Mouse (Mus musculus) embryo, embryonic 10.5 days (tissue): Measurements from ENCODE around the gene Llcfc1.

ENCODE experiments used
- DNase-seq: peaks from one replicate; pipeline ENCODE4 v3.0.0-alpha.2; 2015; ENCODE audit warnings: low spot score

Llcfc1 gene

DNA sequence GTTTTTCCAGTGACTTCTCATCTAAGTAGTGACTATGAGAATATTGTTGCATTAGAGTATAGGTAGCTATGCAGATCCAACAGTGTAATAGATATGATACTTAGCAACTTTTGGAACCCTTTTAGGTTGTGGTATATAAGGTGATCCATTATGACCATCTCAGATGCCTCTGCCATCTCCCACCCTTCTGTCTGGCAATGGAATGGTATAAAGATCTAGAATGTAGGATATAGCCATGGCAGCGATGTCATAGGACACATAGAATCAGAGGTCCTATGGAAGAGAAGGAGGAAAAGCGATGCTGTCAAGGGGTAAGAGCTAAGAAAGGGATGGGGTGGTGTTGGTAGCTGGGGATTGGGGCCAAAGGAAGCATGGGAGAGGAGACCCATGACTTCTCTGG lies at the start of gene Llcfc1:
Gene Llcfc1 (plus strand): TSS at position 301 of the 400 bp plus-strand sequence.
- DNase-seq = no peak

DNA sequence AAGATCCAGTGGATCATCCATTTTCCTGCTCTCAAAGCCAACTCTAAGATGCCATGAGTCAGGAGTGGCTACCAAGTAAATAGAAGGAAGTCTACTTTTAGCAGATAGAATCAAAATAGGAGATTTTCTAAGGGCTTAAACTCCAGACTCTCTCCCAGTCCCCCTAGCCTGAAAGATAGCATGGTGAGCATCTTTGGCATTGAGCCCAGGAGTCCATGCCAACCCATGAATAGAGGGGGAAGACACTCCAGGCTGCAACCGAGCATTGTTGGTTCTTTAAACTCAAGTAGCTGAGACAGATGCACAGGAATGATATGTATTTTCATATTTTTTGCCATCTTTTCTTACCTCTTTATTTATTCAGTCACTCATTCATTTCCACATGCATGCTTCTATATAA lies 49.0 kb upstream of the Llcfc1 start:
- DNase-seq = no peak

DNA sequence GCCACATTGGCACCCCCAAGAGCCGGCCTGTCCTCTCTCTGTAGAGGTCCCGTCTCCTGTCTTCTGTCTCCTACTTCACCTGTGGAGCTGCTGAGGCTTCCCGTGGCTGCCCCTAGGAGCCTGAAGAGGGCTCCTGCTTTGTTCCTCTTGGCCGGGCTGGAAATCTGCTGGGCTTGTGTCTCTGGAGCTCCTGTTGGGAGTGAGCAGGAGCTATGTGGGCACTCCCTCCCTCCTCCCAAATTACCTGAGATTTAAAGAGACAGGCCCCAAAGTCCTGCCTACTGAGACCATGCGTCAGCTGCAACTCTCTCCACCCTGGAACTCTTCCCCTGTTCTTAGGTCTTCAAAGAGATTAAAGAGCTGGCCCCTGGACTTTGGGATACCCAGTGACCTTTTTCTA lies 48.1 kb upstream of the Llcfc1 start, which contains the start of gene Trpv6:
Gene Trpv6 (minus strand): TSS at position 228 of the 400 bp plus-strand sequence.
- DNase-seq = no peak

DNA sequence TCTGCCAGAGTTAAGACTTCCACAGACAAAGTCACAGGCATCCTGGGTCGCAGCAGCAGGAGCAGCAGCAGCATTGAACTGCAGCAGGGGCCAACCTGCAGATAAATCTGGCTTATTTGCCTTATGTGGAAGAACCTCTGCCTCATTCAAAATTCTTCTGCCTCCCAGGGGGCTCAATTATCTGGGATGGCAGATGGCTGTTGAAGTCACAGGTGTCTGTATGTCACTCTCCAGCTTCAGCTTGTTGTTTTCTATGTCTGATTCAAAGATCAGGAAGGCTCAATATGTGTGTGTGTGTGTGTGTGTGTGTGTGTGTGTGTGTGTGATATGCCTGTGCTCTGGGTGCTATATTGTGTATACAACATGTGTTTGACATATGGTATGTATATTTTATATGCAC lies 46.8 kb upstream of the Llcfc1 start:
- no peak for DNase-seq

DNA sequence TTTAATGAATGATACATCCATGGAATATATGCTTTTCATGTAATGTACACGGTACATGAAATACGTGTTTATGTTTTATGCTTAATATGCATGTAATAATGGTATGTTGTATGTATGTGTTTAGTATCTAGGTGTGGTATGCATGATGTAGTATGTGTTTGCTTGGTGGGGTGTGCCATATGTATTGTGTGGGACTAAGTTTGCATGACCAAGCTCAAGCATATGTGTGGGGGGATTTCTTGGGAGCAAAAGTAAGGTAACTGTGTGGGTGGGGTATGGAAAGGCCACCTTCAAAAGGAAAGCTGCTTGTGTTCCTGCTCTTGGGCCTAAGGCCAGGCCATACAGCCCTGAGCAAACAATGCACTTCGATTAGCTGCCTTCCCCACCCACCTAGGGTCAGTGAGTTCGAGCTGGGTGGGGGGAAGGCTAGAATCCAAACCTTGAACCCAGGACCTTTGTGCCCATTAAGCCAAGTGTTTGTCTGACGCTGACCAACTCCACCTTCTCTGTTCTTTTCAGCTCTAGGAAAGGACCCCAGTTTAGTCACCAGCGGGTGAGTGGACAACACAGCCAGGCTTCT lies 46.2 kb upstream of the Llcfc1 start:
- DNase-seq = no peak

DNA sequence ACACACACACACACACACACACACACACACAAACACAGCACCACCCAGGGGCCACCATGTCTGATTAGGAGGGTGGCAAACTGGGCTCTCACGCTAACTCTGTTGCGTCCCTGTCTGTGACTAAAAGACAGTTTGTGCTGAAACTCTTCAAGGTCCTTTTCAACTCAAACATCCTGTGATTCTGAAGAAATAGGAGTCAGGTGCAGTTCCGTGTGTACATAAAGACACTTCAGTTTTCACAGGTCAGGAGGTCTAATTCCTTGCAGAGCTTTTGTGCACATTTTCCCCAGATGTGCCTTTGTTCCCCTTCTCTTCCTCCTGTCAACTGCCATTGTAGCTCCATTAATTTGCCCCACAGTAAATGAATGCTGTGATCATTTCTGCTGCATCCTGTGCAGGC lies 43.8 kb upstream of the Llcfc1 start:
- peak; percentile 18 for DNase-seq

DNA sequence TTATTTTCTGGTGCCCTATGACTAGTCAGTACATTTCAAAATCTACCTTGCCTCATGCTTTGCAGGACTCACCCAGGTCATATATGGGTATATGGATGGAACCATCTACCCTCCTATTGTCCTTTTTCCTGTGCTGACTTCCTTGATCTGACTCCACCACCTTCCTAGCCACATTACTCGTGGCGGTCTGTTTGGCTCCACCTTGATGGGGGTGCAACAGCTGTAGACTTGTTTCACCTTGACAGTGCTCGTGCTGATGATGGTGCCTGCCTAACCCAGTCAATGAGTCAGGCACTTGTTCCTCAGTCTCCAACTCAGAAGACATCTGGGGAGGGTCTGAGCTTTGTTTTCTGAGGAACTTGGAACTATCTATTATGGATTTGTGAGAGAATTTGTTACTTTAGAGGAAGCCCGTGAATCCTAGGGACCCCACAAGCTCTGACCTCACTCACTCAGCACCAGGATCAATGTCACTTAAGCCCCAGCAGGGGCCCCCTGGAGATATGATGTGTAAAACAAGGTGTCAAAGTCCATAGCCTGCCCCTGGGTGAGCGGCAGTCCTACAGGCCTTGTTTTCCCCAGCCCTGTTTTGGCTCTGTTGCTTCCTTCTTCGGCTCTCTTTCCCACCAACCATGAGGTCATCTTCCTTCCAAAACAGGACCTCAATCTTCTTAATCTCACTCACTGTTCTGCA lies 42.9 kb upstream of the Llcfc1 start:
- DNase-seq = no peak

DNA sequence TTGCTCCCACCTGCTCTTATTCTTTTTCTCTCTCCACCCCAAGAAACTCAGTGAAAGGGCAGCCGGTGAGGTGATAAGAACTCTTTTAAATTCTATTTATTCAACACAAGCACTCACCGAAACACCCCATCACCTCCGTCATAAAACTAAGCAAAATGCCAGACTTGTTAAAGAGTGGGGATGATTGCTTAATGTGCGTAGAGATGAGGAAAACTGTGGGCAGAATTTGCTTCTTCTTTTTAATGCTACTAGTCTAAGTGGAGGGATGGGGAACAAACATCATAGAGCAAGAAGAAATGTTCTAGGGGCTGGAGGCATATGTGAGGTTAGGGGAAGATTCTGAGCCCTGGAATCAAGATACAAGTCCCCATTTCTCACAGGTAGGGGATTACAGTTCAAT lies 41.5 kb upstream of the Llcfc1 start:
- DNase-seq = no peak

DNA sequence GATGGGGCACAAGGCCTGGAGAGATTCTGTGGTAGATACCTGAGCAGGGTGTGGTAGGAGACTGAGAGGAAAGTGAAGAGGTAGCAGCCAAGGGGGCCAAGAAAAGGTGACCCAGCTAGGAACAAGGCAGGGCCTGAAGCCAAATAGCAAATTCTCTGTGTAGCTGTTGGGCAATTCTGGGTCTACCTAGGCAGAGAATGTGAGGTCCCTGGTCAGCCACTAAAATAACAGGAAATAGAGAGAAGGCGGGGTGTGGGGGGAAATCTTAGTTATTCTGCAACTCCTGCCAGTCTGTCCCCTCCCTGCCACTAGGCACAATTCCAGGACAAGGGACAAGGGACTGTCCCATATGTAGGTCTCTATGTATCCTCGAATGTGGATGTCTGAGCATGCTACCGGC lies 41.0 kb upstream of the Llcfc1 start:
- DNase-seq = no peak

DNA sequence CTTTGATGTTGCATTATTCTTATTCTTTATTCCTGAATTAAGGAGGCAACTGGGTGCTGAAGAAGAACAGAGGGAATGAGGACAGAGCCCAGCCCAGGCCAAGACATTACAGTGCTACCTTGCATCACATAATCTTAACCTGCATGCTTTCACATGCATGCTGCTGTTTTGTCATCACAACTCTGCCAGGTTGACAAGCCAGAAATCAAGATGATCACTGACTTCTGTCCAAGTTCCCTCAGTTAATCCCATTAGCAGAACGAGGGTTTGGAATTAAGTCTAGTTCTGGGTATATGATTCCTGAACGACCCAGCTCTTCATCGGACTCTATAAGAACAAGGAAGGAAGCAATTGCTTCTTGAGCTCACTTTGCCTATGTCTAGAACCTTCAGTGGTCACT lies 38.0 kb upstream of the Llcfc1 start:
- no peak for DNase-seq

DNA sequence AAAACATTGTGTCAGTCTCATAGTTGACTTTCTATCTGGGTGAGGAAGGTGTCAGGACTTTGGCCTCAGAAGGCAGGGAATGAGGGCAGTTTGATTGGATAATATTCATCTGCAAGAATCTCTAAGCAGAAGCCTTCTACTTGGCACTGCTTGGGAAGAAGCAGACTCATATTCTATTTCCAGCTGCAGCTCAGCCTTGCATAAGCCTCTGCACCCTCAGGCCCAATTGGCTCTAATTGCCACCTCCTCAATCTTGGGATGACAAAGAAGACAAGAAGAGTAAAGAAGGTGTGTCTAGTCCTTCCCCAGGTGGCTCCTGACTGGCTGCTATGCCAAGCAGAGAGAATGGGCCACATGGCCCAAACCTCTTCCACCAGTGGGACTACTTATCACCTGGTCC lies 37.6 kb upstream of the Llcfc1 start:
- DNase-seq = no peak

DNA sequence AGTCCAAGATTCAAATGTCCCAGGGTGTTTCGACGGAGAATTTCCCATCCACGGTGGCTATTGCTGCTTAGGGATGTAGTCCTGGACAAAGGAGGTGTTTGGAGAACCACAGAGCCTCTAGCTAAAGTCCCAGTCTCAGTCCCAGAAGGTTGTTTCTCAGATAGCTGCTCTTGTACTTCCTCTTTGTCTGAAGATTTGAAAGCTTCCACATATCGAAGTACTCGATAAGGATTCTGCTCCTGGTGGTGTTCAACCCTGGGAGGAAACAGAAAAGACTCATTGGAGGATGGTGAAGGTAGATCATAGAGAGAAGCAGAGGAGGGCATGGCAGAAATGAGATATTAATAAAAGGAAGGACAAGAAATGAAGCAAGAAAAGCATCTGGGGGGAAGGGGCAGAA lies 31.1 kb upstream of the Llcfc1 start:
- no peak for DNase-seq

DNA sequence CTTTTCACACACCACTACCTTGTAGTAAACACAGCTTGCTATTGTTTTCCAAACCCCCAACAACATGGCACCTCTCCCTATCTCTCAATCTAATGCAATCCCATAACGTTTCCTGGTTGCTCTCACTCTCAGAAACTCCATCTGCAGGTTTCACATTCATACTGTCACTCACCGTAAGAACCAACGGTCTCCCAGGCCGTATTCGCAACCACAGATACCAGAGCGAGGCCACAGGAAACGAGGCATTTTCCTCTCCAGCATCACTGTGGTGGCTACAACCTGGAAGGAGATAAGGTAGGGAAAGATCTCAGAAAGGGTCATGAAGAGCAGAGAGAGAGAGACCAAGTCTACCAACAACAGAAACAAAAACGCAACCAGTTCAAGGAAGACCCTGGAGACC lies 29.6 kb upstream of the Llcfc1 start:
- DNase-seq = no peak

DNA sequence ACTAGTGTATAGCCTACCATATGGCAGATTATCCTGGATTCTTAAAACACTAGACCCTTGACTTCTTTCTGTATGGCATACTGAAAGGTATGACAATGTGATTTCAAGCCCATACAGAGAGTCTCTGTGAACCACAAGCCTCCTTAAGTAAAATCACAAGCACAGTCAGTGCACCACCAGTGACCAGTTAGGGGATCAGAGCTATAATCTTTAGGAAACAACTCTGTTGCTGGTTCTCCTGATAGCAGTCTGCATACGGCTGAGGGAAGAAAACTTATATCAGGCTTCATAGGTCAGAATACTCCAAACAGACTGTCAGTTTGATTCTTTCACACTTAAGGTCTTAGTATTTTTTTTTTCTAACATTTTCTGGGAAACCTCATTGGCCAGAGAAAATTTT lies 25.7 kb upstream of the Llcfc1 start:
- DNase-seq = no peak

DNA sequence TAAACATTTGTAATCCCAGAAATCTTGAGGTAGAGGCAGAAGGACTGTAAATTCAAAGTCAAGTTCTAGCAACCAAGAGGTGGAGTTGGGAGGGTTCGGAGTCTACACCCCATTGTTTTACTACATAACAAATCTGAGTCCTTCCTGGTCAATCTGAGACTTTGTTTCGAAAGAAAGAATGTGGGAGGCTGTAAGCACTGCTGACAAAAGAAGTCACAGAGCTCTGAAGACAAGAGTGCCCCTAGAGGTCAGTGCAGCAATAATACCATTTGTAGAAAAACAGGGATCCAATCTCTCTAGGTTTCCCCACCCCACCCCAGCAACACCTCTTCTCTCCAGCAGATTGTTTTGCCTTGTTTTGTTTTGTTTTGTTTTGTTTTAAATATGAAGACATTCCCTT lies 21.9 kb upstream of the Llcfc1 start:
- peak; percentile 37 for DNase-seq

DNA sequence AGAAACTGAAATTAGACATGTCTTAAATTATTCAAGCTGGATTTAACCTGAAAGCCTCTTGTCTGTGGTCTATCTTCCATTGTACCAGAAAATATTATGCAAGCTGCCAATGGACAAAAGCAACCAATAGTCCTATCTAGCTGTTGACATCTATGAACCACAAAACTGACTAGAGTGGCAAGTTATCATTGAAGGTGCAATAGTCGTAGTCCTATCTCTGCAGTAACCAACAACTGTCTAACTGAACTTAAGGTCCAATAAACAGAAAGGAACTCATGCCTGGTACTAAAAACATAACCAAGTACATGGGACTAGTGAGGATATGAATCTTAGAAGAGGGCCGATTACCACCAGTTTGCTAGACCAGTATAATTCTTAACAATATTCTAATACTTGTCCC lies 7.7 kb upstream of the Llcfc1 start:
- no peak for DNase-seq

DNA sequence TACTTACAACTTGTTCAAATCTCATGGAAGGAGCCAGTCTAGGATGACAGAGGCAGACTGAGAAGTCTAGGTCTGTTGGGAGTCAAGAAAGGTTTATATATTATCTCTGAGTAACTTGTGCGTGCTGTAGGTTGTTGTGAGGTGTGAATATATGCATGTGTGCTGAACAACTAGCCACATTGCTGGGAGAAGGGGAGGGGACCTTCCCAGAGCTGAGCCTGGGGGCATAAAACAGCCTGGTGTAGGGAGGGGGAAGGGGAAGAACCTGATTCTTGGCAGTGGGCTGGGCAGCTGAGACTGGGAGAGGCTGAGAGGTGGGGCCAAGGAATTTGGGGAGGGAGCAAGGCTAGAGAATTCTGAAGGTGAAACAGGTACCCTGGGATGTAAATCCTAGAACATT lies 3.6 kb upstream of the Llcfc1 start, which contains the start of gene Trpv5:
Gene Trpv5 (minus strand): TSS at position 101 of the 400 bp plus-strand sequence.
- DNase-seq = no peak

DNA sequence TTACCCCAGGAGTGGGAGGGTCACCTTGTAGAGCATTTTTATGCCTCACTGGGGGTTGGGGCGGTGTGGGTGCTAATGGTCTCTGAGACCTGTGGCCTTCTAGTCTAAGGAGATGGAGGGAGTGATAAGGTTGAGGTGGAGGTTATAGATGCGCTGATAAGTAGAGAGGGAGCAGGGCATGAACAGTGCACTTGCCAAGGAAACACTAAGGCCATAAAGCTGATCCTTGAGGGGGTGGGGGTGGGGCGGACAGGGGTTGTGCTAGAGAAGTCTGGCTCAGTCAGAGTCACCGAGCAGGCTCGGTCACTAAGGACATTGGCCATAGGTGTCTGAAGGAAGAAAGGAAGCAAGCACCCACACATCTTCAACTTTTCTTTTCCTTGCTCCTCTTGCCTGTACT lies 2.6 kb upstream of the Llcfc1 start:
- no peak for DNase-seq

DNA sequence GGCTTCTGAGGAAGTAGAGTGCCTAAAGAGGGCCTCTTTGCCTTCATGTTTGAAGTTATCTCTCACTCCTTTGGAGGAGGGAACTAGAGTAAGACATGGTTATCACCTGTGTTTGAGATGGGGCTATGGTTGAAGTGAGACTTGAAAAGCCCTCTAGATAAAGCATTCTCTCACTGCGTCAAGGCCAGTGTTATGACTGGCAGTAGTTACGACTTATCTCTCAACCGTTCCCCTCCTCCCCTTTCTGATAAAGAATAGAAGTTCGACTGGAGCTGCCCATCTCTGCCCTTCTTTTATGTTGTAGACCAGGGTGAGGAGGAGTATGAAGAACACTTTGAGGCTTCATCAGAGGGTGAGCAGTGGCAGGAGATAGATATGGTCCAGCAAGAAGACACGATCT lies 680 bp downstream of the Llcfc1 start:
- no peak for DNase-seq

DNA sequence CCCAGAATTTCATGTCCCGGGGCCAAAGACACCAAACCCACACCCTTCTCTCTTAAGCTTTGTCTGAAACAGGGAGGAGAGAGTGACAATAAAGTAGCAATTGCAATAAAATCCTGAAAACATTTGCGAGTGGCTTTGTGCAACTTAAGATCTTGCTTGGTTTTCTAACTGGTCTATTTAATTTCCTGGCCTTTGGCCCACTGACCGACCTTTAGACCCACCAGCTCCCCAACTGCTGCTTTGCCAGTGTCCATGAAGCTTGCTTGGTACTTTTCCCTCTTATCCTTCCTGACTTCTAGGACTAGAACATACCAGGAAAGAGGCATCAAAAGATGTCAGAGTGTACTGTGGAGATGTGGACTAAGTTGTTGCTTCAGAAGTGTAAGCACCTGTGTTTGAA lies 1.4 kb downstream of the Llcfc1 start:
- no peak for DNase-seq

DNA sequence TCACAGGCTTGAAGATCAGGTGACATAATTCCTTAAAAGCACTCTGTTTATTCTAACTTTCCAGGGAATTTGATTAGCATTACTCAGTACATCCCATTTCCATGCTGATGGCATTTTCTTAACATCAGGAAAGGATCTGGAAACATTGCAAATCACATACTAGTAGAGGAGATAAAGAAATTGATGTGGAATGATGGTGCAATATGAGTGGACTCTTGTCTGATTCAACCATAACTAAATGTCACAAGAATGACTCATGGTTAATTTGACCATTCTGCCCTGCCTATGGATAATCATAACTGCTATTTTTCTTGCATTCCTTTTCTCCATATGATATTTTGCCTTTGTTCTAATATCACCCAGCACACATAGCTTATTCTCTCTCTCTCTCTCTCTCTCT lies 8.0 kb downstream of the Llcfc1 start:
- DNase-seq = no peak

DNA sequence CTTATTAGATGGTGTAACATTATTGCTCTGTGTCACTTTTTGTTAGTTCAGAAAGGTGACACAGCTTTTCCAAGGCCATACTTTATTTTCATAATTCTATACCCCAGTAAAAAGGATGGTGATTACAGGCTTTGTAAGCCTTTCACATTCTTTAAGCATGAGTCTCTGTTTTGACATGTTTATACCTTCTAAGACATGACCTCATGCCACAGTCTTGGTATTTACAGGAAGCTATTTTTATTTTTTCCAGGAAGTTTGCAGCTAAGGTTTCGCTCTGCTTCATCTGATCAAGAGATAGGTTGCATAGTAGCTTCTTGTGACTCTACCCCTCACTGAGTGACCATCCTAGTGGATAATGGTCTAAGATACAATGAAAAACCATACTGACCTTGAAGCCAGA lies 10.2 kb downstream of the Llcfc1 start:
- no peak for DNase-seq

DNA sequence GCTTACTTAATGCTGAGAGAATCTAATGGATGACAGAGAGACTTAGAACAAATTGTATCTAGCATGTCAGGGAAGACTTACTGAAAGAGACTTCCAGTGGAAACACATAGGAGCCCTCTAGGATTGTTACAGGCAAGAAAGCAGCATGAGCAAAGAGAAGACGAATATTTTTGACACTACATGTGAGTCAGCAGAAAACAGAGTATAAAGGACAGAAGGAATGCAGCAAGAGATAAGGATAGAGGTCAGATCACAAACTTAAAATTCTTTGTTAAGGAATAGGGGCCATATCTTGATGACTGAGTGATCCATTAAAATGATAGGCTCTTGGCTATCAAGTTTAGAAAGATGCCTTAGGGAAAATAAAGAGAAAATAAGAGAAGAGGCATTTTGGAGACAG lies 17.0 kb downstream of the Llcfc1 start:
- no peak for DNase-seq

DNA sequence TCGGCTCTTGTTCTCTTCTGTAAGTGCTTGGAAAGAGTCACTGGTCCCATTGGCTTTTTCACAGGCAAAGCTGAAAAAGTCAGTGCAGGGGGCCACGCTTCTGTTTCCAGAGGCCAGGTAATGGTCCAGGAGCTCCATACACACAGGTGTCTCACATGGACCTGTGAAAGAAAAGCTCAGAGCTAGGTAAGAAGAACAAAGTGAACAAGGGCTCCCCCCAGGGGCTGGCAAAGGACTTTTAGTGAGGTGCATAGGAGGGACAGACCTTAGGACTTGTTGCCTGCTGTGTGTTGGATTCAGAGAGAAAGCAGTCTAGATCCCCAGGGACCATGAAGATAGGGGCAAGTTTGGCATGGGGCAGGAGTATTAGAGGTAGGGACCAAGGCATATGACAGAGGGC lies 18.7 kb downstream of the Llcfc1 start:
- DNase-seq = no peak
